ENCODE assay signal across 8 mouse cellular contexts in the genomic region with DNA sequence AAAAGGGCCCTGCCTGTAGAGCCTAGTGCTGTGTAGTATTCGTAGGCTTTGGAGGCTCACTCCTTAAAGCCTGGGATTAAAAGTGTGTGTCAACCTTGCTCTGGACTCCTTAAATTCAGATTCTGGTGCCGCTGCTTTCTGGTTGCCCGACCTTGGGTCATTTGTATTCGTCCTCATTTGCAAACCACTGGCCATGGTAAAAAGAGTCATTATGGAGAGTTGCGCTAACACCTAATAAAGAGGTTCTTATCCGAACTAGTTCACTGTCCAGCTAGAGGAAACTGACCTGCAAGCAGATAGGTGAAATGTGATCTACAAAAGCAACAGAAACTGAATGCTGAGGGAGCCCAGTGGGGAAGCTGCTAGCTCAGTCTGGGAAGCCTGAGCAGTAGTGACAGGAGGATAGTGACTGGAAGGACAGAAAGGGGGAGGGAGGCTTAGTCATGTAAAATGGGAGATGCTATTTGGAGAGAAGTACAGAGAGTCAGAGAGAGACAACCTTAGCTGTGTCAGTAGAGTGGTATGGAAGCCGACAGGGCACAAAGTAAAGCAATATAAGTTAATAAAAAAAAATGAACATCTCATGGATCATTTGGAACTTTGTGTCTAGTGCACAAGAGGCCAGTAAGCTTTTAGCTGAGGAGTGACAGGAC. TPM values are rescaled to one million over a fixed set of nuclear protein-coding genes. Genes with fewer than 3 reads are reported as not detected.
DNase-seq lines count a peak whose midpoint lies in the region; ATAC-seq and TF ChIP-seq lines count a peak whose summit lies in the region.

No protein-coding gene starts in this region.

- peak overlapping the region; percentile 96; the same call in 1 of the 2 replicates for H3K4me3 ChIP-seq in heart, adult 2 months
- H3K4me3 ChIP-seq in E14TG2a.4 (replicated peaks; ENCODE audit: low read length) (peak overlapping the region; percentile 98), macrophage (ENCODE audit: inconsistent target) (peak overlapping the region; percentile 78; the same call in 1 of the 2 replicates)
- H3K4me3 ChIP-seq in heart, postnatal 0 days (ENCODE audit: low read depth, low read length), result peak overlapping the region; percentile 73

- H3K9me3 ChIP-seq in E14TG2a.4 (ENCODE audit: low read length), result no peaks in the 10 kb centered on the region
- no peaks in the 10 kb centered on the region for H3K9me3 ChIP-seq in heart, postnatal 0 days (replicated peaks; ENCODE audit: control insufficient read depth, low read length)

- intact Hi-C loops in heart, adult 2 months (cut with DNase I), result no loop called here
- intact Hi-C loops in heart, postnatal 14 days (cut with DNase I), result no loop called here

- WGBS in heart, adult 2 months, result 65% methylated on average over 7 of the region's 7 CpGs
- WGBS in heart, postnatal 0 days, result 68% methylated on average over 7 of the region's 7 CpGs
- WGBS in macrophage (ENCODE audit: missing documents), result 88% methylated on average over 7 of the region's 7 CpGs

- TF ChIP-seq EP300 in heart, adult 2 months (IDR thresholded peaks at IDR 0.05; ENCODE audit: insufficient read depth, low read depth, low read length), result no peak
- no peak for TF ChIP-seq EP300 in heart, postnatal 0 days (IDR thresholded peaks at IDR 0.05; ENCODE audit: low read depth)

- peak overlapping the region; percentile 82 for H3K4me2 ChIP-seq in heart, postnatal 0 days (ENCODE audit: low read depth, low read length)

- no peak for TF ChIP-seq CTCF in heart, adult 2 months (IDR thresholded peaks at IDR 0.05)
- TF ChIP-seq CTCF in E14TG2a.4 (conservative IDR thresholded peaks at IDR 0.05; ENCODE audit: low read length), result no peak
- TF ChIP-seq CTCF in heart, postnatal 0 days (IDR thresholded peaks at IDR 0.05; ENCODE audit: low read depth), result no peak

- H3K36me3 ChIP-seq in heart, adult 2 months (ENCODE audit: control insufficient read depth, insufficient read depth, low read length), result peaks cover 10% of the 10 kb centered on the region; the same call in 1 of the 2 replicates
- H3K36me3 ChIP-seq in E14TG2a.4 (ENCODE audit: insufficient read depth, low read length), result peaks cover 28% of the 10 kb centered on the region
- H3K36me3 ChIP-seq in heart, postnatal 0 days (replicated peaks; ENCODE audit: control insufficient read depth, insufficient read depth, low read length), result no peaks in the 10 kb centered on the region; the same call in 1 of the 2 replicates
- H3K36me3 ChIP-seq in macrophage (ENCODE audit: inconsistent target), result no peaks in the 10 kb centered on the region

- DNase-seq in heart, adult 2 months, result no peak
- DNase-seq in heart, postnatal 14 days, result no peak
- DNase-seq in heart, postnatal 0 days (ENCODE audit: low spot score), result no peak
- DNase-seq in ovary, postnatal 36 days (ENCODE audit: low spot score), result no peak
- no peak for DNase-seq in cerebellum, postnatal 4 days (ENCODE audit: low spot score in 2 of 2)

- no peaks in the 10 kb centered on the region for H3K27me3 ChIP-seq in heart, adult 2 months (ENCODE audit: control insufficient read depth, insufficient read depth, low read length)
- peaks cover 3% of the 10 kb centered on the region; the same call in 1 of the 2 replicates for H3K27me3 ChIP-seq in E14TG2a.4 (ENCODE audit: insufficient read depth, low read length)
- H3K27me3 ChIP-seq in heart, postnatal 0 days (ENCODE audit: control insufficient read depth, insufficient read depth, low read length), result no peaks in the 10 kb centered on the region

- no peak for TF ChIP-seq POLR2A in heart, adult 2 months (IDR thresholded peaks at IDR 0.05; ENCODE audit: insufficient read depth, low read depth, low read length)

- peaks cover 2% of the 10 kb centered on the region; the same call in 1 of the 2 replicates for H3K79me2 ChIP-seq in heart, adult 2 months (replicated peaks; ENCODE audit: control insufficient read depth, insufficient read depth, low read length)
- peaks cover 73% of the 10 kb centered on the region for H3K79me2 ChIP-seq in macrophage (ENCODE audit: inconsistent target)

- no peak overlapping the region; the same call in 1 of the 2 replicates for H3K27ac ChIP-seq in heart, adult 2 months
- no peak overlapping the region for H3K27ac ChIP-seq in heart, postnatal 0 days (ENCODE audit: low read depth)
- H3K27ac ChIP-seq in macrophage, result peak overlapping the region; percentile 38; the same call in 1 of the 2 replicates

- no peak overlapping the region for H3K9ac ChIP-seq in heart, adult 2 months (ENCODE audit: low read depth, low read length)
- peak overlapping the region; percentile 85; the same call in 1 of the 2 replicates for H3K9ac ChIP-seq in heart, postnatal 0 days (replicated peaks; ENCODE audit: low read depth, low read length)

- no peak for ATAC-seq in heart, postnatal 0 days (ENCODE audit: insufficient read depth, low read depth)
- ATAC-seq in frontal cortex, adult (ENCODE audit: low TSS enrichment), result no peak

- peaks cover 34% of the 10 kb centered on the region for H3K4me1 ChIP-seq in heart, adult 2 months (ENCODE audit: control insufficient read depth, insufficient read depth, low read length)
- peaks cover 89% of the 10 kb centered on the region for H3K4me1 ChIP-seq in E14TG2a.4 (replicated peaks; ENCODE audit: low read depth, low read length)
- peaks cover 49% of the 10 kb centered on the region for H3K4me1 ChIP-seq in heart, postnatal 0 days (ENCODE audit: control insufficient read depth, insufficient read depth)

RNA-seq across cellular contexts. Expression of gene Stk40, which starts 1.5 kb away (rescaled TPM):
- 10 to 100 TPM; 41.6 to 53.8 TPM for total RNA-seq in heart, adult 2 months (2021)
- 36.3 and 36.7 TPM in 2 replicates for polyA plus RNA-seq in heart, adult 2 months (2012; rRNA removed)
- 10 to 100 TPM; 28.0 to 29.5 TPM for total RNA-seq in heart, postnatal 14 days (2021)
- 19.9 and 22.8 TPM in 2 replicates for total RNA-seq in heart, postnatal 0 days (2014; rRNA removed; ENCODE audit: low replicate concordance)
- polyA plus RNA-seq in heart, postnatal 0 days (2015; fragmentation: Nextera tagmentation; extraction: Ambion mirVana), result 14.2 and 17.3 TPM in 2 replicates
- total RNA-seq in macrophage (2018; cell fraction: chromatin; rRNA removed), result 100 to 1,000 TPM in 16 of 26 experiments, 10 to 100 TPM in 10; 28.6 to 423 (median 113) TPM
- total RNA-seq in macrophage (2018; cell fraction: cytosol; rRNA removed), result 100 to 1,000 TPM in 6 of 26 experiments, 10 to 100 TPM in 20; 25.5 to 234 (median 49.3) TPM
- total RNA-seq in macrophage (2018; cell fraction: nucleus; rRNA removed), result 100 to 1,000 TPM in 14 of 26 experiments, 10 to 100 TPM in 12; 30.0 to 320 (median 112) TPM
- polyA plus RNA-seq in macrophage (2018), result 16.8 to 26.2 TPM (median 19.5 TPM) in 3 replicates

RNA-seq across cellular contexts. Expression of gene Lsm10, which starts 8.8 kb away (rescaled TPM):
- 10 to 100 TPM; 17.0 to 18.9 TPM for total RNA-seq in heart, adult 2 months (2021)
- 33.1 and 33.8 TPM in 2 replicates for polyA plus RNA-seq in heart, adult 2 months (2012; rRNA removed)
- total RNA-seq in heart, postnatal 14 days (2021), result 10 to 100 TPM in 1 of 2 experiments, 1 to 10 TPM in 1; 9.2 to 12.8 TPM
- total RNA-seq in heart, postnatal 0 days (2014; rRNA removed; ENCODE audit: low replicate concordance), result 30.9 and 186 TPM in 2 replicates
- 41.7 and 43.1 TPM in 2 replicates for polyA plus RNA-seq in heart, postnatal 0 days (2015; fragmentation: Nextera tagmentation; extraction: Ambion mirVana)
- total RNA-seq in macrophage (2018; cell fraction: chromatin; rRNA removed), result 10 to 100 TPM in 18 of 26 experiments, 1 to 10 TPM in 8; 5.1 to 20.2 (median 12.4) TPM
- 10 to 100 TPM; 38.7 to 55.8 (median 46.8) TPM for total RNA-seq in macrophage (2018; cell fraction: cytosol; rRNA removed)
- total RNA-seq in macrophage (2018; cell fraction: nucleus; rRNA removed), result 10 to 100 TPM; 13.9 to 38.0 (median 27.4) TPM
- polyA plus RNA-seq in macrophage (2018), result 32.0 to 47.2 TPM (median 38.4 TPM) in 3 replicates

RNA-seq across cellular contexts. Expression of gene Eva1b, which starts 42.3 kb away (rescaled TPM):
- total RNA-seq in heart, adult 2 months (2021), result 10 to 100 TPM in 1 of 2 experiments, 1 to 10 TPM in 1; 9.5 to 11.9 TPM
- 15.2 and 19.7 TPM in 2 replicates for polyA plus RNA-seq in heart, adult 2 months (2012; rRNA removed)
- 10 to 100 TPM; 23.3 to 24.9 TPM for total RNA-seq in heart, postnatal 14 days (2021)
- 53.1 and 69.1 TPM in 2 replicates for total RNA-seq in heart, postnatal 0 days (2014; rRNA removed; ENCODE audit: low replicate concordance)
- polyA plus RNA-seq in heart, postnatal 0 days (2015; fragmentation: Nextera tagmentation; extraction: Ambion mirVana), result 26.8 and 28.5 TPM in 2 replicates
- total RNA-seq in macrophage (2018; cell fraction: chromatin; rRNA removed), result 10 to 100 TPM in 22 of 26 experiments, 1 to 10 TPM in 4; 5.5 to 52.5 (median 24.9) TPM
- total RNA-seq in macrophage (2018; cell fraction: cytosol; rRNA removed), result 10 to 100 TPM in 25 of 26 experiments, 1 to 10 TPM in 1; 9.7 to 59.7 (median 31.6) TPM
- 10 to 100 TPM; 10.2 to 90.6 (median 43.6) TPM for total RNA-seq in macrophage (2018; cell fraction: nucleus; rRNA removed)
- 4.4 to 20.0 TPM (median 6.2 TPM) in 3 replicates for polyA plus RNA-seq in macrophage (2018)

RNA-seq across cellular contexts. Expression of gene Oscp1, which starts 46.9 kb away (rescaled TPM):
- total RNA-seq in heart, adult 2 months (2021), result 1 to 10 TPM; 1.6 to 2.8 TPM
- polyA plus RNA-seq in heart, adult 2 months (2012; rRNA removed), result 1.00 and 1.2 TPM in 2 replicates
- total RNA-seq in heart, postnatal 14 days (2021), result 1 to 10 TPM; 1.8 to 2.4 TPM
- 1.4 and 5.9 TPM in 2 replicates for total RNA-seq in heart, postnatal 0 days (2014; rRNA removed; ENCODE audit: low replicate concordance)
- 3.8 and 4.2 TPM in 2 replicates for polyA plus RNA-seq in heart, postnatal 0 days (2015; fragmentation: Nextera tagmentation; extraction: Ambion mirVana)
- 1 to 10 TPM in 19 of 26 experiments, under 1 TPM in 1, not detected in 6; 0.44 to 6.3 (median 2.6) TPM for total RNA-seq in macrophage (2018; cell fraction: chromatin; rRNA removed)
- total RNA-seq in macrophage (2018; cell fraction: cytosol; rRNA removed), result 1 to 10 TPM; 1.0 to 3.2 (median 2.4) TPM
- total RNA-seq in macrophage (2018; cell fraction: nucleus; rRNA removed), result 1 to 10 TPM in 16 of 26 experiments, under 1 TPM in 6, not detected in 4; 0.23 to 3.4 (median 1.7) TPM
- polyA plus RNA-seq in macrophage (2018), result 1.3 to 1.4 TPM (median 1.4 TPM) in 3 replicates

RNA-seq across cellular contexts. Expression of gene Sh3d21, which starts 58.0 kb away (rescaled TPM):
- 1 to 10 TPM; 1.5 to 2.7 TPM for total RNA-seq in heart, adult 2 months (2021)
- 1.9 and 2.0 TPM in 2 replicates for polyA plus RNA-seq in heart, adult 2 months (2012; rRNA removed)
- total RNA-seq in heart, postnatal 14 days (2021), result 1 to 10 TPM; 3.0 to 3.1 TPM
- total RNA-seq in heart, postnatal 0 days (2014; rRNA removed; ENCODE audit: low replicate concordance), result 2.6 TPM in 1 of 2 replicates, not detected in the other
- polyA plus RNA-seq in heart, postnatal 0 days (2015; fragmentation: Nextera tagmentation; extraction: Ambion mirVana), result 2.2 and 2.6 TPM in 2 replicates
- total RNA-seq in macrophage (2018; cell fraction: chromatin; rRNA removed), result 10 to 100 TPM in 13 of 26 experiments, 1 to 10 TPM in 13; 1.8 to 56.2 (median 10.6) TPM
- 1 to 10 TPM in 19 of 26 experiments, under 1 TPM in 7; 0.39 to 5.8 (median 1.6) TPM for total RNA-seq in macrophage (2018; cell fraction: cytosol; rRNA removed)
- 10 to 100 TPM in 7 of 26 experiments, 1 to 10 TPM in 16, under 1 TPM in 3; 0.49 to 20.7 (median 6.4) TPM for total RNA-seq in macrophage (2018; cell fraction: nucleus; rRNA removed)
- 0.38 to 0.59 TPM (median 0.58 TPM) in 3 replicates for polyA plus RNA-seq in macrophage (2018)
